Mouse (Mus musculus) kidney, embryonic 16.5 days (tissue): ENCODE results near the gene Plekhd1. TPM values are rescaled to one million over a fixed set of nuclear protein-coding genes. Genes with fewer than 3 reads are reported as not detected.

Experiments used
- ATAC-seq: fragments of 200-750 bp; cut with Nextera tagmentation; 2 replicates; pipeline ENCODE4 v1.8.0; 2017; ENCODE audit warnings: moderate TSS enrichment; ENCODE audit not compliant: low FRiP score, low TSS enrichment
- H3K27ac ChIP-seq: fragments of 300-500 bp; sonication (generic); 2 replicates; pipeline ENCODE4 v1.5.1; 2014; ENCODE audit warnings: low read length
- H3K27me3 ChIP-seq: fragments of 300-500 bp; sonication (generic); 2 replicates; pipeline ENCODE4 v1.6.1; 2014; ENCODE audit warnings: low read length, control low read depth, mixed read lengths; ENCODE audit not compliant: insufficient read depth
- H3K36me3 ChIP-seq: fragments of 300-500 bp; sonication (generic); 2 replicates; pipeline ENCODE4 v1.6.1; 2014; ENCODE audit warnings: low read length, control low read depth, mixed read lengths; ENCODE audit not compliant: insufficient read depth
- H3K4me1 ChIP-seq: fragments of 300-500 bp; sonication (generic); 2 replicates; pipeline ENCODE4 v1.6.1; 2014; ENCODE audit warnings: low read length, control low read depth, mixed read lengths; ENCODE audit not compliant: insufficient read depth
- H3K4me2 ChIP-seq: fragments of 300-500 bp; sonication (generic); replicated peaks from 2 replicates; pipeline ENCODE4 v1.6.1; 2014; ENCODE audit warnings: low read depth, low read length
- H3K4me3 ChIP-seq: fragments of 300-500 bp; sonication (generic); 2 replicates; pipeline ENCODE4 v1.5.1; 2014; ENCODE audit warnings: mild to moderate bottlenecking, low read length
- H3K9ac ChIP-seq: fragments of 300-500 bp; sonication (generic); replicated peaks from 2 replicates; pipeline ENCODE4 v1.6.1; 2014; ENCODE audit warnings: low read length
- H3K9me3 ChIP-seq: fragments of 300-500 bp; sonication (generic); 2 replicates; pipeline ENCODE4 v1.6.1; 2016; ENCODE audit warnings: low read length, control low read depth
- WGBS: fragments of 180-500 bp; shearing (Covaris S2); extraction: QIAGEN DNeasy Blood & Tissue Kit; methylation state at CpG from one replicate; pipeline ENCODE4 v1.1.7; 2014; 5-methylcytosine and 5-hydroxymethylcytosine counted together
- polyA plus RNA-seq: library from polyadenylated mRNA; unstranded; fragments of >200 nt; fragmentation: Nextera tagmentation; extraction: Ambion mirVana; gene quantifications from 2 replicates; pipeline ENCODE4 v1.2.1, GENCODE M21; 2015

Gene Plekhd1
- polyA plus RNA-seq, 1 experiment from 2014 or later: 2.7 TPM

DNA sequence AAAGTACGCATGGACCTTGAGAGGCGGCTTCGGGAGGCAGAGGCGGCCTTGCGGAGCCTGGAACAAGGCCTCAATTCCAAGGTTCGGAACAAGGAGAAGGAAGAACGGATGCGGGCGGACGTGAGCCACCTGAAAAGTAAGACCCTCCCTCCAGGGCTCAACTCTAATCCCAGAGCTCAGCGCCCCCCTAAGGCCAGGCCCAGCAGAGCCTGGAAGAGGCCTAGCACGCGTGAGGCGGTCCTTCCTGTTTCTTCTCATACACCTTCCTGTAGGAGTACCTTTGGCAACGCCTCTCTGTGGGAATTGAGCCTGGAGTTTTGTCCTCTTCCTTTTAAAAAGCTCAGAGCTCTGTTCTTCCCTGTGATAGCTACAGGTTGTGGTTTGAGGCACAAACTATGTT, 29.1 kb downstream of the Plekhd1 start:
- Histone ChIP-seq H3K4me1 (no peaks in the 10 kb centered on the region; the same call in 1 of the 2 replicates), H3K36me3 (no peaks in the 10 kb centered on the region), H3K27me3 (no peaks in the 10 kb centered on the region), H3K4me2 (no peak overlapping the region), H3K4me3 (no peak overlapping the region), H3K9ac (no peak overlapping the region), H3K9me3 (no peaks in the 10 kb centered on the region), H3K27ac (no peak overlapping the region)
- WGBS: 87% methylated on average over 15 of the region's 15 CpGs
- no peak for ATAC-seq

- H3K4me2 ChIP-seq: no peak overlapping the region; the same call in 1 of the 2 replicates
- H3K4me1 ChIP-seq: no peaks in the 10 kb centered on the region; the same call in 1 of the 2 replicates
- H3K27ac ChIP-seq: peak overlapping the region; percentile 58
- no peaks in the 10 kb centered on the region for H3K27me3 ChIP-seq
- no peak overlapping the region for H3K4me3 ChIP-seq
- no peaks in the 10 kb centered on the region for H3K9me3 ChIP-seq
- peak; percentile 79 for ATAC-seq
- 26% methylated on average over 10 of the region's 10 CpGs for WGBS
- no peak overlapping the region for H3K9ac ChIP-seq
- H3K36me3 ChIP-seq: no peaks in the 10 kb centered on the region
Measured at GRCm38 (mm10) chr12:80724853-80725559, 32.6 kb downstream of the Plekhd1 start.

DNA sequence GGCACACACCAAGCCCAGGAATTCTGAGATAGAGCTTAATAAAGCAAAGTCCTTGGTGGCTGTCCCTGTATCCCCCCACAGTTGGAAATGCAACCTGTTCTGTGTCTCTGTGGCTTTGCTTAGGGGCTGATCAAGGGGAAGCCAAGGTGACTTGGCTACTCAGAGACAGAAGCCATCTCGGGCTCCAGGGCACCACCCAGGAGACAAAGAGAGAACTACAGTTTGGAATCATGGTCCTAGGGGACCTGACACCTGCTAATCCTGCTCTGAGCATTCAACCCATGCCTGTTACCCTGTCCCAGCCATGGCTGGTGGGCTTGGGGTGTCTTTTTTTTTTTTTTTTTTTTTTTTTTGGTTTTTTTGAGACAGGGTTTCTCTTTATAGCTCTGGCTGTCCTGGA, 35.8 kb downstream of the Plekhd1 start:
- H3K27ac ChIP-seq: no peak overlapping the region
- ATAC-seq: no peak
- H3K9me3 ChIP-seq: no peaks in the 10 kb centered on the region
- 0 out of 2 replicates have a peak, but pooled peaks cover 3% of the 10 kb centered on the region for H3K4me1 ChIP-seq
- no peaks in the 10 kb centered on the region for H3K27me3 ChIP-seq
- WGBS: 0% methylated on average over 1 of the region's 1 CpGs
- H3K4me3 ChIP-seq: no peak overlapping the region
- no peak overlapping the region for H3K4me2 ChIP-seq
- H3K36me3 ChIP-seq: no peaks in the 10 kb centered on the region
- no peak overlapping the region for H3K9ac ChIP-seq

GRCm38 (mm10) chr12:80728814-80729213, 36.4 kb downstream of the Plekhd1 start:
- H3K27ac ChIP-seq: no peak overlapping the region
- H3K4me2 ChIP-seq: no peak overlapping the region
- H3K4me3 ChIP-seq: no peak overlapping the region
- no peaks in the 10 kb centered on the region for H3K9me3 ChIP-seq
- H3K36me3 ChIP-seq: no peaks in the 10 kb centered on the region
- no peaks in the 10 kb centered on the region for H3K27me3 ChIP-seq
- H3K4me1 ChIP-seq: 0 out of 2 replicates have a peak, but pooled peaks cover 3% of the 10 kb centered on the region
- ATAC-seq: no peak
- H3K9ac ChIP-seq: no peak overlapping the region
- 49% methylated on average over 2 of the region's 2 CpGs for WGBS

GRCm38 (mm10) chr12:80729758-80730530, 37.6 kb downstream of the Plekhd1 start:
- Histone ChIP-seq H3K4me2 (no peak overlapping the region), H3K9ac (no peak overlapping the region), H3K36me3 (no peaks in the 10 kb centered on the region), H3K27ac (no peak overlapping the region), H3K4me1 (0 out of 2 replicates have a peak, but pooled peaks cover 3% of the 10 kb centered on the region), H3K27me3 (no peaks in the 10 kb centered on the region), H3K9me3 (no peaks in the 10 kb centered on the region), H3K4me3 (no peak overlapping the region)
- WGBS: 79% methylated on average over 12 of the region's 12 CpGs
- ATAC-seq: no peak

DNA sequence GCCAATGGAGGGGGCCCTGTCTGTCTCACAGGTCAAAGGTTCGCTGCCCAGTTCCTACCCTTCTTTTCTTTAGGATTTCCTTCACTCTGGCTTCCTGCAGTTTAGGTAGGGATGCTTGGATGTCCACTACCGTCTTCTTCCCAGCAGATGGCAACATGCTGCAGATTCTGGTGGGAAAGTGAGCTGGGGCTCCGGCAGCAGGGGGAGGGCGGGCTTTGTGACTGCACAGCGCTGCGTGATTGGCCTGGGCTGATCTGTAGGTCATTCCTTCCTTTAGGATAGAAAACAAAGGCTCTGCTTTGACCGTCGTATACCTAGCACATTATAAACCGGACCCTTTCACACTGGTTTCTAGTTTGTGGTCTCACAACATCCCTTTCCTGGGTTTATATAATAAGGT, 38.2 kb downstream of the Plekhd1 start:
- Histone ChIP-seq H3K4me3 (no peak overlapping the region), H3K4me2 (peak overlapping the region; percentile 37; the same call in 1 of the 2 replicates), H3K9me3 (no peaks in the 10 kb centered on the region), H3K9ac (no peak overlapping the region), H3K36me3 (no peaks in the 10 kb centered on the region), H3K4me1 (0 out of 2 replicates have a peak, but pooled peaks cover 3% of the 10 kb centered on the region), H3K27ac (no peak overlapping the region), H3K27me3 (no peaks in the 10 kb centered on the region)
- WGBS: 10% methylated on average over 9 of the region's 9 CpGs
- ATAC-seq: peak; percentile 86

- Histone ChIP-seq H3K4me1 (0 out of 2 replicates have a peak, but pooled peaks cover 3% of the 10 kb centered on the region), H3K27me3 (peaks cover 3% of the 10 kb centered on the region; the same call in 1 of the 2 replicates), H3K4me2 (no peak overlapping the region), H3K4me3 (no peak overlapping the region), H3K9me3 (no peaks in the 10 kb centered on the region), H3K27ac (no peak overlapping the region), H3K36me3 (no peaks in the 10 kb centered on the region), H3K9ac (no peak overlapping the region)
- ATAC-seq: no peak
- 36% methylated on average over 13 of the region's 13 CpGs for WGBS
Measured at GRCm38 (mm10) chr12:80734526-80735470, 42.4 kb downstream of the Plekhd1 start.

DNA sequence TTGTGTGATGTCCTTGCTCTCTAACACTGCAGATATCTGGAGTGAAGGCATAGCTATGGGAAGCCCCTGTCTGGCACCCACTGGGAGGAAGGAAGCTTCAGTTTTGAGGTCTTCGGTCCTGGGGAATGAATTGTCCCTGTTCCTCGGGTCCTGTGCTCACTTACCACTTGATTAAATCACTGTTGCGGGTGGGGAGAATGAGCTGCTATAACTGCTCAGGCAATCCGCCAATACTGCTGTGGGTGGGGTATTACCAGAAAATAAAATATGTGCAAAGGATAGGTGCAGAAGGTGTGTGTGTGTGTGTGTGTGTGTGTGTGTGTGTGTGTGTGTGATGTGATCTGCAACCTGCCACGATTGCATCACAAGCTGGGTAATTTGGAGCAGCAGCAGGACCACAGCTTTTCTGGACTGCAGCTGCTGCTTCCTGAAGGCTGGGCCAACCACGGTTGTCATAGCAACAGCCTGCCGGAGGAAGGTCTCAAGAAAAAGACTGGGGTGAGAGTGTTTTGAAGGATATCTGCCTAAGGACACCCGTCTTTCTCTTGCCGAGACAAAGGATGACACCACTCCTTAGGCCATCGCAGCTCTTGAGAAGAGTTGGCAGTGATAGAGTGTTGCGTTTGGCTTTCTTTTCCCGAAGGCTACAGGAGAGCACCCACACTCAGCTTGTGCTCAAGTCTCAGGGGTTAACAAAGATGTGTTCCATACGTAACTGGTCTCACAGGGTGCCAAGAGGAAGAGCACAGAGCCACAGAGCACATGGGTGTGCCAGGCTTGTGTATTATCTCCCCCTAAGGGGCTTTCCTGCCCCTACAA, 44.3 kb downstream of the Plekhd1 start:
- peaks cover 3% of the 10 kb centered on the region; the same call in 1 of the 2 replicates for H3K27me3 ChIP-seq
- 37% methylated on average over 13 of the region's 13 CpGs for WGBS
- no peak overlapping the region for H3K27ac ChIP-seq
- H3K4me1 ChIP-seq: no peaks in the 10 kb centered on the region
- no peak overlapping the region for H3K9ac ChIP-seq
- ATAC-seq: no peak
- H3K36me3 ChIP-seq: no peaks in the 10 kb centered on the region
- H3K9me3 ChIP-seq: no peaks in the 10 kb centered on the region
- H3K4me3 ChIP-seq: no peak overlapping the region
- no peak overlapping the region for H3K4me2 ChIP-seq

DNA sequence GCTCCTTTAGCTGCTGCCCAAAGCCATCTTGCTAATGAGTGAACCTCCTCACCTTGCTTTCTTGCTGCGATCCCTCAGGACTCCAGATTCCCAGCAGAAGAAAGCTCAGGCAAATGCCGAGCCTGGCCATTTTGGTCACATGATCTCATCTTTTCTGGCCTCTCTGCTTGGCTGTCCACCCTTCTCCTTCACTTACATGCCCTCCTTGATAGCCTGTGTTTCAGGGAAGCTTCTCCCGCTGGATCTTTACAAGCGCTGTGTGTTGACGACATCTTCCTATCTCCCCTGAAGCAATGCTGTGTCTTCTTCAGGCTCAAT, 44.9 kb downstream of the Plekhd1 start:
- H3K9ac ChIP-seq: no peak overlapping the region
- no peaks in the 10 kb centered on the region for H3K36me3 ChIP-seq
- no peak overlapping the region for H3K4me3 ChIP-seq
- no peak overlapping the region for H3K4me2 ChIP-seq
- ATAC-seq: no peak
- 62% methylated on average over 5 of the region's 5 CpGs for WGBS
- no peak overlapping the region for H3K27ac ChIP-seq
- no peaks in the 10 kb centered on the region for H3K4me1 ChIP-seq
- H3K9me3 ChIP-seq: no peaks in the 10 kb centered on the region
- H3K27me3 ChIP-seq: peaks cover 3% of the 10 kb centered on the region; the same call in 1 of the 2 replicates
